ENCODE assay signal across 8 mouse cellular contexts in the genomic region with DNA sequence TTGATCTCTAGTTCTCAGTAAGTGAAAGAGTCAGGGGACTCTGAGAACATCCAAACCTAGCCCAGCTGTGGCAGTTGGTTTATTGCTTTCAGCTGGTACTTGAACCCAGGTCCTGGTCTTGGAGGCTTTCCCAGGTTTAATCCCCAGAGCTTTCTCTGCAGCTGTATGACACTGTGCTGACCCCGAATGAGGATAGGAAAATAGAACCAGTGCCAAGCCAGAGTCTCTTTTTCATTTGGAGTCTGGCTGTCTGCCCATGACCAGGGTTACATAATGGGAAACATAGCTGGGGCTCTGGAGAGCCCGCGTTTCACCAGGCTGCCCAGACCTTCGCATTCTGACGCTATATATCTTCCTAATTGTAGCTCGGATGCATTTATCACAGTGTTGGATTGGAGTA.
DNase-seq lines count a peak whose midpoint lies in the region; ATAC-seq and TF ChIP-seq lines count a peak whose summit lies in the region.

No protein-coding gene starts in this region.

- no peak for TF ChIP-seq POLR2A in cerebellum, adult 2 months (IDR thresholded peaks at IDR 0.05; ENCODE audit: borderline replicate concordance, insufficient read depth, low read length)

- peak; percentile 39 for DNase-seq in embryo, embryonic 10.5 days (ENCODE audit: low spot score)
- no peak for DNase-seq in embryo, embryonic 9.5 days (ENCODE audit: extremely low spot score)
- peak; percentile 67 to 70 for DNase-seq in cerebellum, adult 2 months
- peak; percentile 77 to 93 for DNase-seq in gastrocnemius, postnatal 36 days
- peak; percentile 89 for DNase-seq in kidney, adult 18-20 months
- DNase-seq in left cerebral cortex, postnatal 4 days, result peak; percentile 55
- peak; percentile 84 for DNase-seq in ovary, adult 18-20 months (ENCODE audit: low spot score)

- intact Hi-C loops in gastrocnemius, postnatal 36 days (cut with DNase I), result no loop called here
- intact Hi-C loops in left cerebral cortex, postnatal 4 days (cut with DNase I), result no loop called here

- TF ChIP-seq CTCF in cerebellum, adult 2 months (IDR thresholded peaks at IDR 0.05; ENCODE audit: borderline replicate concordance, insufficient read depth, low read depth, low read length), result no peak

- no peaks in the 10 kb centered on the region for H3K27me3 ChIP-seq in cerebellum, adult 2 months (ENCODE audit: control insufficient read depth, insufficient read depth, low read length)

- H3K4me1 ChIP-seq in cerebellum, adult 2 months (ENCODE audit: control insufficient read depth, insufficient read depth, low read length), result peaks cover 11% of the 10 kb centered on the region

- H3K27ac ChIP-seq in cerebellum, adult 2 months (ENCODE audit: insufficient read depth, low read length), result no peak overlapping the region

- H3K4me3 ChIP-seq in cerebellum, adult 2 months (replicated peaks; ENCODE audit: insufficient read depth, low read depth, low read length), result no peak overlapping the region

- 8% methylated on average over 6 of the region's 6 CpGs for WGBS in cerebellum, adult 2 months

- no peak for ATAC-seq in megakaryocyte, adult 5-6 weeks (ENCODE audit: poor library complexity, severe bottlenecking)
